Mouse (Mus musculus) small intestine, adult 2 months (tissue): ENCODE data around the gene Me3. TPM values are rescaled to one million over a fixed set of nuclear protein-coding genes. Genes with fewer than 3 reads are reported as not detected.

Source experiments
- H3K27ac ChIP-seq: fragments of 200-500 bp; 2 replicates; pipeline ENCODE4 v1.5.1; 2012; ENCODE audit warnings: low read depth, low read length, control low read depth, inconsistent platforms; ENCODE audit not compliant: insufficient read depth
- H3K27me3 ChIP-seq: fragments of 200-500 bp; 2 replicates; pipeline ENCODE4 v1.6.1; 2012; ENCODE audit warnings: mild to moderate bottlenecking, moderate library complexity, low read length, inconsistent platforms; ENCODE audit not compliant: control insufficient read depth, insufficient read depth
- H3K36me3 ChIP-seq: fragments of 200-500 bp; 2 replicates; pipeline ENCODE4 v1.6.1; 2012; ENCODE audit warnings: mild to moderate bottlenecking, low read length, control low read depth, inconsistent platforms; ENCODE audit not compliant: control insufficient read depth, insufficient read depth
- H3K4me1 ChIP-seq: fragments of 200-500 bp; 2 replicates; pipeline ENCODE4 v1.6.1; 2012; ENCODE audit warnings: low read length, inconsistent platforms, mixed read lengths; ENCODE audit not compliant: control insufficient read depth, insufficient read depth, insufficient read length
- H3K4me3 ChIP-seq: fragments of 200-500 bp; 2 replicates; pipeline ENCODE4 v1.5.1; 2012; ENCODE audit warnings: low read depth, mild to moderate bottlenecking, control low read depth, inconsistent platforms, low read length, moderate library complexity
- CTCF ChIP-seq: fragments of 200-500 bp; IDR thresholded peaks from 2 replicates; pipeline ENCODE4 v1.5.1; 2012; ENCODE audit warnings: low read depth, mild to moderate bottlenecking, control low read depth, inconsistent platforms, low read length, moderate library complexity, mixed read lengths; ENCODE audit not compliant: insufficient replicate concordance, insufficient read length; ENCODE audit errors: extremely low read depth
- POLR2A ChIP-seq: fragments of 200-500 bp; IDR thresholded peaks from 2 replicates; pipeline ENCODE4 v1.6.1; 2012; ENCODE audit warnings: low read depth, mild to moderate bottlenecking, control low read depth, inconsistent platforms, low read length, moderate library complexity
- WGBS: fragments of 180-500 bp; shearing (Covaris S2); methylation state at CpG from one replicate; pipeline ENCODE4 v1.1.7; 2018; 5-methylcytosine and 5-hydroxymethylcytosine counted together
- polyA plus RNA-seq: library from polyadenylated mRNA; depleted of rRNA; stranded (reverse); fragments of >200 nt; gene quantifications from 2 replicates; pipeline ENCODE4 v1.2.3, GENCODE M21; 2012

Me3 gene
- polyA plus RNA-seq, 1 experiment = 1.5 TPM

DNA sequence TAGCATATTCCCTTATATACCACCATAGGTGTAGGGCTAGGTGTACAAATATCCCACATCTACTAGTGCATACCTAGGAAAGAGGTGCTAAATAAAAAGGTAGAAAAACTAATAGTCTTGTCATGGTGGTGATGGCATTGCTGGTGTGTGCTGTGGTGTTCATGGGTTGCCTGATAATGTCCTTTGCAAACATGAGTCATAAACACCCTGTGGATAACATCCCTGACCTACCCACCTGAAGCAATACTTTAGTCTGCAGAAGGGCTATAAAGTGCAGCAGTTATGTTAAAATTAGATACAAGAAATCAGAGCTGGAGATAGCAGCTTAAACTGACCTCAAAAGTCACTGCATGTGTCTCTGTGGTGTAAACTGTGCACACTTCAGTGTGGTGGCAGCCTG lies 80.9 kb downstream of the Me3 start:
- TF ChIP-seq POLR2A (no peak), CTCF (no peak)
- H3K27ac ChIP-seq = no peak overlapping the region
- H3K27me3 ChIP-seq = no peaks in the 10 kb centered on the region
- no peak overlapping the region for H3K4me3 ChIP-seq
- no peaks in the 10 kb centered on the region for H3K36me3 ChIP-seq
- H3K4me1 ChIP-seq = peaks cover 4% of the 10 kb centered on the region

GRCm38 (mm10) chr7:89716226-89716625 lies 84.0 kb downstream of the Me3 start:
- WGBS = 64% methylated on average over 3 of the region's 3 CpGs
- Histone ChIP-seq H3K27me3 (no peaks in the 10 kb centered on the region), H3K27ac (no peak overlapping the region), H3K36me3 (no peaks in the 10 kb centered on the region), H3K4me3 (no peak overlapping the region), H3K4me1 (peaks cover 11% of the 10 kb centered on the region)
- TF ChIP-seq POLR2A (no peak), CTCF (no peak)

DNA sequence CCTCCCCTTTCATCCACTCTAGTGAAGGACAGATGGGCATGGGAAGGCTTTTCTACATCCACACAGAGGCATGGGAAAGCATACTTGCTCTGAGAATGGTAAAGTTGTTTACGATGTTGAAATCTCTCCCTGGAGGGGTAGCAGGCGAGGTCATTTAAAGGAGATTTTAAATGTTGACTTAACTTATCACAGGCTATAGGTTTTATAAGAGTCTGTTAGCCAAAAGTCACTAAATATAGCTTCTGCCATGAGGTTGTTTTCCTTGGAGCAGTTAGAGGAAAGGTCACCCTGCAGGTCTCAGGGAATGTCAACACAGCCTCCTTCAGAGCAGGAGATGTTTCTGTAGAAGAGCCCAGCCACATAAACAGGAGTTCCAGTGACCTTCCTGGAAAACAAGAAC lies 85.3 kb downstream of the Me3 start:
- no peak overlapping the region for H3K4me3 ChIP-seq
- H3K4me1 ChIP-seq = peaks cover 11% of the 10 kb centered on the region
- H3K27ac ChIP-seq = no peak overlapping the region
- TF ChIP-seq CTCF = no peak
- TF ChIP-seq POLR2A = no peak
- WGBS = 26% methylated on average over 2 of the region's 2 CpGs
- H3K36me3 ChIP-seq = no peaks in the 10 kb centered on the region
- no peaks in the 10 kb centered on the region for H3K27me3 ChIP-seq

DNA sequence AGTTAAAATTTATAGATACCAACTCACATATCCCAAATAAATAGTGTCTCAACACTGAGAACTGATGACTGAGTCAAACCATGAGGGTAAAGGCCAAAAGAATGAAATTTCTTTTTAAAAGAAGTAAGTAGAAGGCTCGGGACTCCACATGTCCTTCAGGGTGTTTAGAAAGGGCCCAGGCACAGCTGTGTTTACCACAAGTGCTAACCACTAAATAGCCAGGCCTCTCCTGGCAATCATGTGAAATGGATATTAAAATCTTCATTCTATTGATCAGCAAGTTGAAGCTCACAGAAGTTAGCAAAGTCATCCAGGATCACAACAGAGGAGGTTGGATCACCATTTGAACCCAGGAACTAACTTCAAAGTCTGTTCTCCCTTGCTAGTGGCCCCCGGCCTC lies 86.1 kb downstream of the Me3 start:
- Histone ChIP-seq H3K4me3 (no peak overlapping the region), H3K36me3 (no peaks in the 10 kb centered on the region), H3K4me1 (peaks cover 11% of the 10 kb centered on the region), H3K27me3 (no peaks in the 10 kb centered on the region), H3K27ac (no peak overlapping the region)
- 67% methylated on average over 2 of the region's 2 CpGs for WGBS
- no peak for TF ChIP-seq CTCF
- no peak for TF ChIP-seq POLR2A

- Histone ChIP-seq H3K27ac (peak overlapping the region; percentile 95), H3K4me3 (no peak overlapping the region), H3K36me3 (no peaks in the 10 kb centered on the region), H3K4me1 (peaks cover 11% of the 10 kb centered on the region), H3K27me3 (no peaks in the 10 kb centered on the region)
- 23% methylated on average over 2 of the region's 2 CpGs for WGBS
- TF ChIP-seq CTCF = no peak
- no peak for TF ChIP-seq POLR2A
Measured at GRCm38 (mm10) chr7:89720256-89720655, 88.1 kb downstream of the Me3 start.

DNA sequence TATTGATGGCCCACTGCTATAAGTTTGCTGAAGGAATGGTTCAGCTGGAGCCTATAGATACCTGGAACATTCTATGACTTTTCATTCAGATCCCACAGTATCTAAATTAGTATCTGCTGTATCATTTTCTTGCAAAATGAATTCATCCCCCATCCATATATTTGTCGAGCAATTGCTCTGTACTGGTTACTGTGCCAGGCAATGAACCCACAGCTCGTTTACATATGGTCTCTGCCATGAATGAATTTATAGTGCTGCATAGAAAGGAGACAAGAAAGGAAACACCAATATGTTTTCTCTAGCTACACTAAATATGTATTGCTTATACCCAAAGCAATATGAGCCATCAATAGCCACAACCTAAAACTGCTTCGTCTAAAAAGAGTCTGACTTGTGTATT lies 94.5 kb downstream of the Me3 start:
- Histone ChIP-seq H3K4me3 (no peak overlapping the region), H3K27ac (no peak overlapping the region), H3K36me3 (no peaks in the 10 kb centered on the region), H3K4me1 (no peaks in the 10 kb centered on the region), H3K27me3 (no peaks in the 10 kb centered on the region)
- TF ChIP-seq CTCF (no peak), POLR2A (no peak)
- WGBS = 88% methylated on average over 3 of the region's 3 CpGs

DNA sequence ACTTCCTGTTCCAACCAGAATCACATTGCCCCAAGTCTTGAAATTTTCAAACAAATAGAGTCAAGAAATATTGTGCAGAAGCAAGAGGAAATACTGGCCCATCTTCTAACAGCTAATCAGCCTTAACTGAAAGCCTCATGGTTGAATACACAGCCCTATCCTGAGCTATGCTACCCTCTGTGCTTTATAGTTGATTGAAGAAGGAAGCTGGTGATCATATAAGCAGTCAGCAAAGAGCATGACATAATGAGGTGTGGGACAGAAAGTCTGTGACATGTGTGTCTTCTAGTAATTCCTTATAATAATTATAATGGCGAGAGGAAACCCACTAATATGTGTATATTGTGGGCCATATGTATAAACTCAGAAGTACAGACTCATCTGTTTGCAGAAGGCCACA lies 95.4 kb downstream of the Me3 start:
- 94% methylated on average over 1 of the region's 1 CpGs for WGBS
- Histone ChIP-seq H3K27ac (no peak overlapping the region), H3K27me3 (no peaks in the 10 kb centered on the region), H3K4me1 (no peaks in the 10 kb centered on the region), H3K36me3 (no peaks in the 10 kb centered on the region), H3K4me3 (no peak overlapping the region)
- TF ChIP-seq CTCF = no peak
- no peak for TF ChIP-seq POLR2A

- TF ChIP-seq CTCF (no peak), POLR2A (no peak)
- no peak overlapping the region for H3K27ac ChIP-seq
- H3K27me3 ChIP-seq = no peaks in the 10 kb centered on the region
- WGBS = 67% methylated on average over 3 of the region's 3 CpGs
- no peak overlapping the region for H3K4me3 ChIP-seq
- no peaks in the 10 kb centered on the region for H3K36me3 ChIP-seq
- no peaks in the 10 kb centered on the region for H3K4me1 ChIP-seq
Measured at GRCm38 (mm10) chr7:89728393-89728792, 96.2 kb downstream of the Me3 start.
